Mouse (Mus musculus) kidney, embryonic 15.5 days (tissue): ENCODE results near the gene Stard10. TPM values are rescaled to one million over a fixed set of nuclear protein-coding genes. Genes with fewer than 3 reads are reported as not detected.

Source experiments
- ATAC-seq: fragments of 200-750 bp; cut with Nextera tagmentation; replicated peaks from 2 replicates; pipeline ENCODE4 v1.8.0; 2017; ENCODE audit warnings: moderate TSS enrichment; ENCODE audit not compliant: low FRiP score
- H3K27ac ChIP-seq: fragments of 300-500 bp; sonication (generic); 2 replicates; pipeline ENCODE4 v1.5.1; 2015; ENCODE audit warnings: mild to moderate bottlenecking, inconsistent platforms
- H3K27me3 ChIP-seq: fragments of 300-500 bp; sonication (generic); 2 replicates; pipeline ENCODE4 v1.6.1; 2015; ENCODE audit warnings: inconsistent platforms
- H3K36me3 ChIP-seq: fragments of 300-500 bp; sonication (generic); 2 replicates; pipeline ENCODE4 v1.6.1; 2015; ENCODE audit warnings: inconsistent platforms
- H3K4me1 ChIP-seq: fragments of 300-500 bp; sonication (generic); 2 replicates; pipeline ENCODE4 v1.6.1; 2015; ENCODE audit warnings: inconsistent platforms
- H3K4me2 ChIP-seq: fragments of 300-500 bp; sonication (generic); 2 replicates; pipeline ENCODE4 v1.6.1; 2015; ENCODE audit warnings: moderate library complexity, mild to moderate bottlenecking, inconsistent platforms
- H3K4me3 ChIP-seq: fragments of 300-500 bp; sonication (generic); replicated peaks from 2 replicates; pipeline ENCODE4 v1.5.1; 2015; ENCODE audit warnings: mild to moderate bottlenecking, inconsistent platforms
- H3K9ac ChIP-seq: fragments of 300-500 bp; sonication (generic); 2 replicates; pipeline ENCODE4 v1.6.1; 2015; ENCODE audit warnings: mild to moderate bottlenecking, inconsistent platforms
- H3K9me3 ChIP-seq: fragments of 300-500 bp; sonication (generic); replicated peaks from 2 replicates; pipeline ENCODE4 v1.6.1; 2016; ENCODE audit warnings: inconsistent platforms
- WGBS: fragments of 180-500 bp; shearing (Covaris S2); methylation state at CpG from one replicate; pipeline ENCODE4 v1.1.7; 2015; ENCODE audit warnings: mixed read lengths; 5-methylcytosine and 5-hydroxymethylcytosine counted together
- polyA plus RNA-seq: library from polyadenylated mRNA; unstranded; fragments of >200 nt; fragmentation: Nextera tagmentation; extraction: Ambion mirVana; gene quantifications from 2 replicates; pipeline ENCODE4 v1.2.1, GENCODE M21; 2015

Stard10 gene
- polyA plus RNA-seq, 1 experiment from 2014 or later: 58.5 TPM

DNA sequence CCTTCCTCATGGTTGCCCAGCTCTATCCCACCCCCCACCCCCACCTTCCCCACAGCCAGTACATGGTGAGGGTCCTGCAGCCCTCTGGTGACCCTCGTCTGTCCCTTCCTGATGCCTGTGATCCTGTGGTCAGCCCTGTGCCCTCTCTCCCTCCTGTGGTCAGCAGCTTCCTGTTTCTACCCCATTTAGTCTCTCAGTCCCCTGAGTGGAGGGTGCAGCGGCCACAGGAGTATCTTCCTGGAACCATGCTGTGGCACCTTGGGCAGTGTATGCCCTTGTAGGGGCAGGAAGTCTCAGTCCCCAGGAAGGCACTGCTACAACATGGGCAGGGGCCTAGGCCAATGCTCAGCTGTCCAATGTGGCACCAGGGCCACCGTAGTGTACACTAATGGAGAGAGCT is 40.0 kb downstream of the Stard10 start:
- Histone ChIP-seq H3K27me3 (no peaks in the 10 kb centered on the region), H3K4me3 (no peak overlapping the region)
- WGBS: 60% methylated on average over 3 of the region's 3 CpGs

GRCm38 (mm10) chr7:101360406-101360805 is 43.5 kb downstream of the Stard10 start:
- H3K9ac ChIP-seq: no peak overlapping the region
- WGBS: 55% methylated on average over 3 of the region's 3 CpGs
- no peaks in the 10 kb centered on the region for H3K36me3 ChIP-seq
- ATAC-seq: no peak
- H3K4me2 ChIP-seq: no peak overlapping the region
- no peak overlapping the region for H3K4me3 ChIP-seq
- no peaks in the 10 kb centered on the region for H3K9me3 ChIP-seq
- peaks cover 22% of the 10 kb centered on the region; the same call in 1 of the 2 replicates for H3K4me1 ChIP-seq
- H3K27ac ChIP-seq: no peak overlapping the region
- no peaks in the 10 kb centered on the region for H3K27me3 ChIP-seq

More for the DNA sequence above, 40.0 kb downstream of the Stard10 start:
- Histone ChIP-seq H3K4me1 (peaks cover 30% of the 10 kb centered on the region; the same call in 1 of the 2 replicates), H3K9ac (no peak overlapping the region), H3K9me3 (no peaks in the 10 kb centered on the region), H3K27ac (no peak overlapping the region), H3K36me3 (no peaks in the 10 kb centered on the region), H3K4me2 (no peak overlapping the region)
- no peak for ATAC-seq

DNA sequence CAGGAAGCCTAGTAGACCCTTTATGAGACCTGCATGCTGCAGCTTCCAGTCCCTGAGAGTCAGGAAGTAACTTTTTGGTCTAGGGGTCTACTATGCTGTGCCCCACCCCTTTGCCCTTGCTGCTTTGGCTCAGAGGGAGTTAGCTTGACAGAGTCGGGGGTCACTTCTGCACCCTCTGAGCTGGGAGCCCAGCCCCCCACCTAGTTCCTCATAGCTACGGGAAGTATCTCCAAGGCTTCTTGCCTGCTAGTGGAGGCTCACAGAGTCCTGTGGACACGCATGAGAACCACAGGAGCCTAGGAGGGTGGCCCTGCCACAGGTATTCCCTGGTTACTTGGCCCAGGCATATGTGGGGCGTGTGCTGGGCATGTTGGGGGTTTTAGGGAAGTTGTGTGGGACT is 44.1 kb downstream of the Stard10 start:
- ATAC-seq: no peak
- 82% methylated on average over 4 of the region's 4 CpGs for WGBS
- no peaks in the 10 kb centered on the region for H3K27me3 ChIP-seq

GRCm38 (mm10) chr7:101361767-101362166 is 44.9 kb downstream of the Stard10 start:
- peak; percentile 36; the same call in 1 of the 2 replicates for ATAC-seq
- Histone ChIP-seq H3K27ac (no peak overlapping the region), H3K4me2 (no peak overlapping the region), H3K27me3 (no peaks in the 10 kb centered on the region), H3K9me3 (no peaks in the 10 kb centered on the region), H3K9ac (no peak overlapping the region), H3K4me1 (peaks cover 18% of the 10 kb centered on the region; the same call in 1 of the 2 replicates), H3K4me3 (no peak overlapping the region), H3K36me3 (no peaks in the 10 kb centered on the region)
- WGBS: 45% methylated on average over 4 of the region's 4 CpGs

More for the DNA sequence above, 44.1 kb downstream of the Stard10 start:
- Histone ChIP-seq H3K4me2 (no peak overlapping the region), H3K4me1 (peaks cover 22% of the 10 kb centered on the region; the same call in 1 of the 2 replicates), H3K36me3 (no peaks in the 10 kb centered on the region), H3K9me3 (no peaks in the 10 kb centered on the region), H3K4me3 (no peak overlapping the region), H3K9ac (no peak overlapping the region), H3K27ac (no peak overlapping the region)

GRCm38 (mm10) chr7:101362791-101363191 is 45.9 kb downstream of the Stard10 start:
- H3K4me2 ChIP-seq: no peak overlapping the region
- H3K4me1 ChIP-seq: peaks cover 14% of the 10 kb centered on the region; the same call in 1 of the 2 replicates
- no peaks in the 10 kb centered on the region for H3K27me3 ChIP-seq
- no peaks in the 10 kb centered on the region for H3K9me3 ChIP-seq
- WGBS: 66% methylated on average over 5 of the region's 5 CpGs
- H3K27ac ChIP-seq: no peak overlapping the region
- ATAC-seq: no peak
- no peaks in the 10 kb centered on the region for H3K36me3 ChIP-seq
- H3K9ac ChIP-seq: no peak overlapping the region
- H3K4me3 ChIP-seq: no peak overlapping the region

DNA sequence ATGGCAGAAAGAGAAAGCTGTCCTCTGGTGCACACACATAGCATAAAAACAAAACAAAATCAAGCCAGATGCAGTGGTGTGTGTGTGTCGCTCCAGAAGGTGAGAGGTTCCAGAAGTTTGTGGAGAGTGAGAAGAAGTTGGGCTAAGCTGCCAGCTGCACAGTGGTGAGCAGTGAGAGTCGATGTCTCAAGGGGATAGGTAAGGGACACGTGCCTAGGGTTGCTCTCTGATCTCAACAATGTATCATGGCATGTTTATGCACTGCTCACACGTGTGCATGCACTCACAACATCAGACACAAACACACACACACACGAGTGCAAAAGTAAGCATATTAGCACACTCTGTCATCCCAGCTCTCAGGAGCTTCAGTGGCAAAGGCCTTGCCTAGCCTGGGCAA is 47.0 kb downstream of the Stard10 start:
- Histone ChIP-seq H3K27ac (no peak overlapping the region), H3K4me1 (peaks cover 14% of the 10 kb centered on the region; the same call in 1 of the 2 replicates), H3K36me3 (no peaks in the 10 kb centered on the region), H3K9me3 (no peaks in the 10 kb centered on the region), H3K4me3 (no peak overlapping the region), H3K27me3 (no peaks in the 10 kb centered on the region), H3K9ac (no peak overlapping the region), H3K4me2 (no peak overlapping the region)
- 73% methylated on average over 5 of the region's 5 CpGs for WGBS
- ATAC-seq: no peak

- Histone ChIP-seq H3K27ac (no peak overlapping the region), H3K4me2 (no peak overlapping the region), H3K36me3 (no peaks in the 10 kb centered on the region), H3K9me3 (no peaks in the 10 kb centered on the region), H3K9ac (no peak overlapping the region), H3K4me1 (0 out of 2 replicates have a peak, but pooled peaks cover 2% of the 10 kb centered on the region), H3K27me3 (no peaks in the 10 kb centered on the region), H3K4me3 (no peak overlapping the region)
- ATAC-seq: no peak
- 55% methylated on average over 11 of the region's 11 CpGs for WGBS
These were observed 51.3 kb downstream of the Stard10 start for GRCm38 (mm10) chr7:101367901-101368852.

- H3K9ac ChIP-seq: no peak overlapping the region
- no peak overlapping the region for H3K4me3 ChIP-seq
- H3K27me3 ChIP-seq: no peaks in the 10 kb centered on the region
- H3K9me3 ChIP-seq: no peaks in the 10 kb centered on the region
- H3K4me2 ChIP-seq: no peak overlapping the region
- H3K36me3 ChIP-seq: no peaks in the 10 kb centered on the region
- no peak for ATAC-seq
- no peak overlapping the region for H3K27ac ChIP-seq
- H3K4me1 ChIP-seq: peaks cover 6% of the 10 kb centered on the region; the same call in 1 of the 2 replicates
- 56% methylated on average over 7 of the region's 7 CpGs for WGBS
These were observed 52.8 kb downstream of the Stard10 start for GRCm38 (mm10) chr7:101369666-101370065.

DNA sequence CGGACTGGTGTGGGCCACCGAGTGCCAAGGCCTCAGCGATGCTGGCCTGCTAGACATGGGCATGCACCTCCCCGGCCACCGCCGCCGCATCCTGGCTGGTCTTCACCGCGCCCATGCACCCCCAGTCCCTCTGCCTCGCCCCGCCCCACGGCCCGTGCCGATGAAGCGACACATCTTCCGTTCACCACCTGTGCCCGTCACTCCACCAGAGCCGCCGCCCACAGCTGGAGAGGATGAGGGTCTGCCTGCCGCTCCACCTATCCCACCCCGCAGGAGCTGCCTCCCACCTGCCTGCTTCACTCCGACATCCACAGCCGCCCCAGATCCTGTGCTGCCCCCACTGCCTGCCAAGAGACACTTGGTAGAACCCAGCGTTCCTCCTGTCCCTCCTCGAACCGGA is 56.2 kb downstream of the Stard10 start:
- WGBS: 85% methylated on average over 26 of the region's 26 CpGs
- Histone ChIP-seq H3K4me3 (no peak overlapping the region), H3K4me2 (no peak overlapping the region), H3K4me1 (peaks cover 21% of the 10 kb centered on the region), H3K27me3 (no peaks in the 10 kb centered on the region), H3K9ac (no peak overlapping the region), H3K9me3 (no peaks in the 10 kb centered on the region), H3K36me3 (no peaks in the 10 kb centered on the region), H3K27ac (no peak overlapping the region)
- ATAC-seq: no peak

DNA sequence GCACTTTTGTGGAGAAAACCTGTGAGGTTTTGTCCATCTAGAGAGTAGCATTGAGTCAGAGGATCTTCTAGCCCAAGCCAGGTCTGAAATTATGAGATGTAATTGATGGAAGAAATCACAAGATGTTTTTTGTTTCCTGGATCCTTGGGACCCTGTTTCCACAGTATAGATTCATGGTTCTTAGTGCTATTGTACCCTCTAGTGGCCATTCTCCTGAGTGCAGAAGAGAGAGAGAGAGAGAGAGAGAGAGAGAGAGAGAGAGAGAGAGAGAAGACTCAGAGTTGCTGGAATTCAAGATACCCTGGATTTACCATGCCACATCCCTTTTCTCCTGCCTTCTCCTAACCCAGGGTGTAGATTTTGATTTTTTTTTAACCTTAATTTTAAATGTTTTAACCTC is 57.3 kb downstream of the Stard10 start:
- Histone ChIP-seq H3K27me3 (no peaks in the 10 kb centered on the region), H3K4me2 (no peak overlapping the region), H3K27ac (no peak overlapping the region), H3K9me3 (no peaks in the 10 kb centered on the region), H3K36me3 (no peaks in the 10 kb centered on the region), H3K4me3 (no peak overlapping the region), H3K9ac (no peak overlapping the region), H3K4me1 (peaks cover 32% of the 10 kb centered on the region)
- 0 out of 2 replicates have a peak, but pooled peaks have one; percentile 37 for ATAC-seq

GRCm38 (mm10) chr7:101376701-101377340 is 59.9 kb downstream of the Stard10 start:
- WGBS: 56% methylated on average over 10 of the region's 10 CpGs
- Histone ChIP-seq H3K4me3 (no peak overlapping the region), H3K36me3 (no peaks in the 10 kb centered on the region), H3K27me3 (no peaks in the 10 kb centered on the region), H3K9ac (no peak overlapping the region), H3K9me3 (no peaks in the 10 kb centered on the region), H3K27ac (peak overlapping the region; percentile 89), H3K4me2 (no peak overlapping the region), H3K4me1 (peaks cover 41% of the 10 kb centered on the region)
- no peak for ATAC-seq

DNA sequence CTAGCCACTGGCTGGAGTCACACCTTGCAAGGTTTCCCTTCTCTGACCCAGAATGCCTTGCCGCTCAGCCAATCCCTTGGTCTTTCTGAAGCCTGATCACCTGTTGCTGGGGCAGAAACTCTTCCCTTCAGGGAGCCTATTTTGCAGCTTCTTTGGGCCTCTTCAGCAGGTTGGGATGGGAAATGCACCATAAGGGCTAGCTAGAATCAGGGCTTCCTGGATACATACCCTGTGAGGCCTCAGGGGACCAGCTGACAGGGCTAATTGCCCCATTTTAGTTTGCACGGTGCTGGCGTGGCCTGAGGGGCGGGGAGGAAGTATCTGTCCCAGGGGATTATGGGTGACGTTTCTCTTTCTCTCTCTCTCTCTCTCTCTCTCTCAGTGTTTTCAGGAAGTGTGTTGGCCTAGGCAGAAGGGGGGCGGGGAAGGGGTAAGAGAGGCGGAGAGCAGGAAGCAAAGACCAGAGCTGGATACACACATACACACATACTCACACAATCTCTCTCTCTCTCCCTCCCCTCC is 60.9 kb downstream of the Stard10 start:
- no peaks in the 10 kb centered on the region for H3K27me3 ChIP-seq
- peaks cover 41% of the 10 kb centered on the region for H3K4me1 ChIP-seq
- 19% methylated on average over 7 of the region's 7 CpGs for WGBS
- peak overlapping the region; percentile 60 for H3K4me2 ChIP-seq
- H3K4me3 ChIP-seq: peak overlapping the region; percentile 32
- 0 out of 2 replicates have a peak overlapping the region, but pooled peaks have one; percentile 37 for H3K9ac ChIP-seq
- ATAC-seq: peak; percentile 77
- no peaks in the 10 kb centered on the region for H3K36me3 ChIP-seq
- H3K27ac ChIP-seq: peak overlapping the region; percentile 89
- H3K9me3 ChIP-seq: no peaks in the 10 kb centered on the region
